Mouse (Mus musculus): ENCODE data around the gene Ankrd35.
"Not testable (repeated sequence)": the region's sequence is repeated elsewhere in the genome, so short reads cannot be mapped to it uniquely, and the experiment has no call there.

Gene Ankrd35

GRCm38 (mm10) chr3:96669727-96670468 lies at the start of gene Ankrd35:
Gene Ankrd35, plus strand, starts transcription at chr3:96670131.
- peak; percentile 78 to 82 for DNase-seq (ENCODE audit: low spot score in 2 of 2)

GRCm38 (mm10) chr3:96623201-96623600 lies 46.7 kb upstream of the Ankrd35 start:
- DNase-seq (ENCODE audit: low spot score in 2 of 2): no peak

GRCm38 (mm10) chr3:96629729-96630600 lies 40.0 kb upstream of the Ankrd35 start, which contains the start of gene Rbm8a:
Gene Rbm8a, plus strand, starts transcription at chr3:96629933.
- peak; percentile 98 for DNase-seq (ENCODE audit: low spot score in 2 of 2)

GRCm38 (mm10) chr3:96632058-96632457 lies 37.9 kb upstream of the Ankrd35 start:
- DNase-seq (ENCODE audit: low spot score in 2 of 2): no peak

GRCm38 (mm10) chr3:96634015-96634414 lies 35.9 kb upstream of the Ankrd35 start:
- DNase-seq (ENCODE audit: low spot score in 2 of 2): peak in 1 of 2 experiments; percentile 12

GRCm38 (mm10) chr3:96634928-96635879 lies 34.7 kb upstream of the Ankrd35 start, which contains the start of the genes Pex11b and Gm42957:
Gene Pex11b, plus strand, starts transcription at chr3:96635376.
Gene Gm42957, plus strand, starts transcription at chr3:96635474.
- DNase-seq (ENCODE audit: low spot score in 2 of 2): peak; percentile 92

- no peak for DNase-seq (ENCODE audit: low spot score in 2 of 2)
Observed at GRCm38 (mm10) chr3:96635906-96636305, 34.0 kb upstream of the Ankrd35 start.

- no peak for DNase-seq (ENCODE audit: low spot score in 2 of 2)
Observed at GRCm38 (mm10) chr3:96636448-96636847, 33.5 kb upstream of the Ankrd35 start.

GRCm38 (mm10) chr3:96639219-96639618 lies 30.7 kb upstream of the Ankrd35 start:
- peak; percentile 49 to 57 for DNase-seq (ENCODE audit: low spot score in 2 of 2)

- peak in 1 of 2 experiments; percentile 51 for DNase-seq (ENCODE audit: low spot score in 2 of 2)
Observed at GRCm38 (mm10) chr3:96645018-96645649, 24.8 kb upstream of the Ankrd35 start, which contains the start of gene Itga10. Gene Itga10, plus strand, starts transcription at chr3:96645584.

- no peak for DNase-seq (ENCODE audit: low spot score in 2 of 2)
Observed at GRCm38 (mm10) chr3:96647365-96647764, 22.6 kb upstream of the Ankrd35 start.

- DNase-seq (ENCODE audit: low spot score in 2 of 2): no peak
Observed at GRCm38 (mm10) chr3:96660901-96661300, 9.0 kb upstream of the Ankrd35 start.

GRCm38 (mm10) chr3:96662731-96663316 lies 7.1 kb upstream of the Ankrd35 start:
- DNase-seq (ENCODE audit: low spot score in 2 of 2): no peak

- DNase-seq (ENCODE audit: low spot score in 2 of 2): peak; percentile 88 to 90
Observed at GRCm38 (mm10) chr3:96663432-96664239, 6.3 kb upstream of the Ankrd35 start.

GRCm38 (mm10) chr3:96665732-96666363 lies 4.1 kb upstream of the Ankrd35 start:
- not testable (repeated sequence) for DNase-seq (ENCODE audit: low spot score in 2 of 2)

- no peak for DNase-seq (ENCODE audit: low spot score in 2 of 2)
Observed at GRCm38 (mm10) chr3:96666916-96667315, 3.0 kb upstream of the Ankrd35 start.

GRCm38 (mm10) chr3:96667316-96667715 lies 2.6 kb upstream of the Ankrd35 start:
- no peak for DNase-seq (ENCODE audit: low spot score in 2 of 2)

GRCm38 (mm10) chr3:96668424-96669067 lies 1.4 kb upstream of the Ankrd35 start:
- DNase-seq (ENCODE audit: low spot score in 2 of 2): no peak
